Mouse (Mus musculus): ENCODE measurements around the gene Ick.

- TF ChIP-seq POLR2A (IDR thresholded peaks at IDR 0.05; ENCODE audit: control insufficient read depth, low read depth, low read length) = no peak
- no peak for TF ChIP-seq CTCF (IDR thresholded peaks at IDR 0.05; ENCODE audit: control insufficient read depth, insufficient read depth, insufficient replicate concordance, low read depth, low read length)
These were observed 85.1 kb downstream of the Ick start for GRCm38 (mm10) chr9:78193902-78194597.
